Mouse (Mus musculus): ENCODE results near the gene Acer2.

DNA sequence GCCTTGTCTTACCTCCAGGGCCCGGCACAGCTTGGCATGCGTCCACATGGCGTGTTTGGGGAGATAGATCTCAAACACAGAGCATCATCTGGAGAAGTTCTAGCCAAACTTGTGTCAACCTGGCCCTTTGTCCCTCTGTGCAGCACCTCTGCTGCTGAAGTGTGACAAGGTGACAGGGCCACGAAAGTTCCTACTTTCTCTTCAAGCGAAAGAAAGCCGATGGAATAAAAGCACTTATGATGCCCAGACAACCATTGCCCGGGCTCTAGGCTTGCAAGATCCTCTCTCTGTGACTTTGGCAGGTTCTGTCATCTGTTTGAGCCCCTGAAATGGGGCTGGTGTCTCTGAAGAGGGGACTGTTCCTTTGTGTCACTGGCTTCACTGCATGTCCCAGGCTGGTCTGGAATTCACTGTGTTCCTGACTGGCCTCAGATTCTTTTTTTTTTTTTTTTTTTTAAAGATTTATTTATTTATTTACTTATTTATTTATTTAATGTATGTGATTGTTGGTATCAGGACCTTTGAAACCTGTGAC lies 56.0 kb downstream of the Acer2 start:
- TF ChIP-seq GATA1 (IDR thresholded peaks at IDR 0.05; ENCODE audit: low read length) (no peak), TAL1 (IDR thresholded peaks at IDR 0.05; ENCODE audit: low read length) (no peak)
